Mouse (Mus musculus): ENCODE results near the gene Ipo7.
"Not testable (repeated sequence)": the region's sequence is repeated elsewhere in the genome, so short reads cannot be mapped to it uniquely, and the experiment has no call there.

Ipo7 gene

DNA sequence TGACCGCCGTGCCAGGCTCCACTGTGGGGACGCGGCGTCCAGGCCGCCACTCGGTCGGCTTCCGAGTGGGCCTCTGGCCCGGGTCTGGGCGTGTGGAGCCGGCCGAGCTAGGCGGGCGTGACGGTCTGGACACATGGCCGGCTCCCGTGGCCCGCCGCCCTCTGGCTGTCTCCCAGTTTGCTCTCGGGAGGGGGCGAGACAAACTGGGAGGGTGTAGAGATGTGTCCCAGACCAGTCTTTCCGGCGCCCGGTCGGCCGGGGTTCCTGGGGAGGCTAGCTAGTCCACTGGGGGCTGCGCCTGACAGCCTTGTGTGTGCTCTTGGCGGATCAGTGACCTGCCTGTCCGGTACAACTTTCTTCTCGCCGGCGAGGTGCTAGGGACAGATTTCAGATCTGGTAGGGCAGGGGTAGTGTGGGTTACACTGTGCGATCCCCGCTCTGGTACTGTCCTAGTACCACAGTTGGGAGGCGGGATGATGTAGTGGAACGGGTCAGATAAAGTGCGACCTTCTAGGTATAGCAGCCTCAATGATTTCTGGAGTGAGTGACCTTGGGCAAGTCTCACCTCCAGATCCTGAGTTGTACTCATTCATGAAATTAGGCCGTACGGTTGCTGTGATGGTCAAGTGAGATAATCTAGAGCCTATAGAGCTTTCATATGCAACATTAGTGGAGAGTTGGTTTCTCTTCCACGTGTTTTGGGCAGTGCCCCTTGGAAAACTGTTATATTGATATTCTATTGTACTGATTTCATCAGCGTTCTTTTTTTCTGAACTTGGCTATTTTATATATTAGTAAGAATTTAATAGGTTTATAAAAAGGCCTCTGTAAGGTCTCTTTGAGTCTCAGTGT, 783 bp downstream of the Ipo7 start:
- DNase-seq (ENCODE audit: low spot score in 2 of 2): peak; percentile 48 to 64

DNA sequence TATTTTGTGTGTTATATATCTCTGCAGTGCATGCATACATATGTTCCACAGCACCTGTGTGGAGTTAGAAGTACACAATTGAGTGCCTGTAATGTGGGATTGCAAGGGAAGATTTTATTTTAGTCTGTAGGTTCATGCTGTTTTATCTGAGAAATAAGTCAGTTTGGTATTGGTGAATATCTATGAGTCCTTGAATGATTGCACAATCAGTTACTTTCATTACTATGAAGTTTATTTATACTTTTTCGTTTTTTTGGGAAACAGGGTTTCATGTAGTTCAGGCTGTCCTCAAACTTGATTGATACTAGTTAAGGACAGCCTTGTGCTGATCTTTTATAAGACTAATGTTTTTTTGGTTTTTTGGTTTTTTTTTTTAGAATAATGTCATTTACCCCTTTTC, 5.5 kb downstream of the Ipo7 start:
- DNase-seq (ENCODE audit: low spot score in 2 of 2): no peak

DNA sequence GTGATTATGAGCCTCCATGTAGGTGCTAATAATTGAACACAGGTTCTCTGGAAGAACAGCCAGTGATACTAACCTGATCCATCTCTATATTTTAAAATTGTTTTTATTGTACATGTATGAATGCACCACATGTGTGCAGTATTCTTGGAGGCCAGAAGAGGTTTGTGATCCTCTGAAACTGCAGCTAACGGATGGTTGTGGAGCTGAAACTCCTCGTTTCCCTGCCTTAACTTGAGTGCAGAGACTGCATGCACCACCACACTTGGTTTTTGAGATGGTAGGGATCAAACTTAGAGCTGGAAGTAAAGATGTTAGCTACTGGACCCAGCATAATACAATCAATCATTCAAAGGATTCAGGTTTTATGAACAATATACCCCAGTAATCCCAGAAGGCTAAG, 8.5 kb downstream of the Ipo7 start:
- no peak for DNase-seq (ENCODE audit: low spot score in 2 of 2)

DNA sequence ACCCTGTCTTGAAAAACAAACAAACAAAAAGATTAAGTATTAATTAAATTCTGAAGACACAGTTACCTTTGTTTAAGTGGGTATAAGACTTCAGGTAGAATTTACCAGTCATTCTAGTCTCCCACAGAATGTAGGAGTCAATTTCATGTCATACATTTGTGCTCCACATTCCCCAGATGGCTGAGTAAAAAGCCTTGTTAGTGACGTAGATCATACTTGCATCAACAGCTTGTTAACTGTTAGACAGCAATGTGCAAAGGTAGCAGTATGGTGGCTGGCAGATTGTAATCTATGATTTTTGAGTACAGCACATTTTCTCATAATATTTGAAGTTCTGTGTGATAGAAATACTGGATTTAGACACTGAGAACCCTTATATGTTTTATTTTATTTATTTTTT, 10.8 kb downstream of the Ipo7 start:
- DNase-seq (ENCODE audit: low spot score in 2 of 2): no peak

DNA sequence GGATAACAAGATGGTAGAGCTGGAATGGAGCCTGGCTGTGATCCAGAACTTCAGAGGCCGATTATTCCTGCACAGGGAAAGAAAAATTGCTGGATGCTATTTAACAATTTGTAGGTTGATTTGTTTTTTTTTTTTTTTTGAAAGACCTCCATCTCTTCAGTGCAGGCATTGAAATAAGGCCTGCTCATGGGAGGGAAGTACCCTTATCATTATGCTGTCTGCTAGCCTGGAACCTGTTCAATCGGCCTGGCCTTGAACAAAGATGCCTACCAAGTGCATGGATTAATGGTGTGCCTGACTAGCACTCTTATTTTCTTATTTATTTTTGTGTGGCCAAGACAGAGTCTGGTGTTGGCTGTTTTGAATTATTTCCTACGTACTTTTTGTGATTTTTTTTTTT, 12.3 kb downstream of the Ipo7 start:
- no peak for DNase-seq (ENCODE audit: low spot score in 2 of 2)

DNA sequence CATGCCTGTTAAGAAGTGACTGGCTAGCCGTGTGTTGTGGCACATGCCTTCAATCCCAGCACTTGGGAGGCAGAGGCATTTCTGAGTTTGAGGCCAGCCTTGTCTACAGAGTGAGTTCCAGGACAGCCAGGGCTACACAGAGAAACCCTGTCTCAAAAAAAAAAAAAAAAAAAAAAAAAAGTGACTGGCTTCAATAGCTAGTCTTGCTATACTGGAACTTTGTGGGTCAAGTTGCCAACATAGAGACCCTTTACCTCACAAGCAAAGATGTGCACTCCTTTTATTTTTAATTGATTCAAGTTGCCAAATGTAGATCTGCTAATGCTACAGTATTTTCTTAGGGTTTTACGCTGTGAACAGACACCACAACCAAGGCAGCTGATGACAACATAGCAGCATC, 39.6 kb downstream of the Ipo7 start:
- not testable (repeated sequence) for DNase-seq (ENCODE audit: low spot score in 2 of 2)

DNA sequence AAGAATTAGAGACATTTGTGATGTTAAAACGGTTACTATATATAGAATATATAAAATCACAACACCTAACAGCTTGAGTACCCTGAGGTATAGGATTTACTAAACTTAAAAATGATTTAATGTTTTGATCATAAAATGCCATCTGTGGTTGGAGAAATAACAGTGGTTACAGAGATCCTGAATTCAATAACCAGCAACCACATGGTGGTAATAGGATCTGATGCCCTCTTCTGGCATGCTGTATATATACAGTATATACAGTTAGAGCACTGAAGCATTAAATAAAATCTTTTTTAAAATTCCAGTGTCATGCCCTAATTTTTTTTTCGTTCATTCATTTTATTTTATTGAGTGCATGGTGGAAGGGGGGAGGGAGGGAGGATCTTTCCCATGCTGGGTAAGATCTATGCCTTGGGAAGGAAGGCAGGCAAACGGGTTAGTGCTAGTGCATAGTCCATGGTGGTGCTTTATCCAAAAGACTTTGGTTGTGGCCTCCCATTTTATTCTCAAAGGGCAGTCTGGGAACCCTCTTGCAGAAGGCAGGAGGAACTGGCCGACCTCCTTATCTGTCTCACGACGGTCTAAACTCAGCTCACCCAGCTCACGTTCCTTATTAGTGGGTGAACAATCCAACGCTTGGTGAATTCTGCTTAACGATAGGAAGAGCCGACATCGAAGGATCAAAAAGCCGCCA, 41.2 kb downstream of the Ipo7 start:
- DNase-seq (ENCODE audit: low spot score in 2 of 2): no peak

DNA sequence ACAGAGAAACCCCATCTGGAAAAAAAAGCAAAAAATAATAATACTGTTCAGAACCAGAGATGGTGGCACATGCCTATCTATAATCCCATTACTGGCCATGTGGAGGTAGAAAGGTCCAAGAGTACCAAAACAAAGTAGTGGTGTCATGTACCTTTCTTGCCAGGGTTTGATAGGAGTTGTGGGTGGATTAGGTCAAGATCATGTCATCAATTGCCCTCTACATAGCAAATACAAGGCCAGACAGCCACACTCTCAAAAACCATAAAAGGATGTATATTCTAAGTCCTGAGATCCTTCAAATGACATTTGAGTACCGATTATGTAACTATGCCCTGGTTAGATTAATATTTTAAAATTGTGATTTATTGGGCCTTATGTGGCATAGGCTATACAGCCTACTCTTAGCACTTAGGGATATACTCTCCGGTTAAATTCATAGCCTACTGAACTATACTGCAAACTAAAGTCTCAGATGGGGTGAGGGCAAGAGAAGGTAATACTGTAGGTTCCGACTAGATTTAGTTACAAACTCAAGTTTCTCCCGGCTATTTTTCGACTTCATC, 42.1 kb downstream of the Ipo7 start:
- no peak for DNase-seq (ENCODE audit: low spot score in 2 of 2)

DNA sequence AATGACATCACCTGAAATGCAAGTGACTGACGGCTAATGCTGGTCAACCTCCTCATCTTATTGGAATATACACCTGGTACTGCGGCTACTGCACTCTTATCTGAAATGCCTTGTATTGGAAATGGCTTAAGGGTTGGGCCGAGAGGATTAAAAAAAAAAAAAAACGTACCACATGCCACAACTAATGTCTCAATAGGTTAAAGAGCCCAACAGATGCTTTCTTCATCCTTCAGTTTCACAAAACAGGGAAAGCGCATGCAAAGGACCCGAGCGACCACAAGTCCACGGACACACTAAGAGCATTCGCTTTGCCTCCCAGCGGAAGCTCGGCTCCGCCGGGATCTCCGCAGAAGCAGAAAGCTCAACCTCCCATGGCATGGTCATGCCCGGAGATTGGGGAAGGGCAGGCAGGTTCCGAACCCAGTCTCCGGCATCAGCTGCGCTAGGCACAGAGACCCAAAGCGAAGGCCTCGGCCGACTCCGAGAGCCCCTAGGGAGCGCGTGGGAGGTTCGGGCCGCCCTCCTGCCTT, 42.7 kb downstream of the Ipo7 start:
- peak in 1 of 2 experiments; percentile 14 for DNase-seq (ENCODE audit: low spot score in 2 of 2)

DNA sequence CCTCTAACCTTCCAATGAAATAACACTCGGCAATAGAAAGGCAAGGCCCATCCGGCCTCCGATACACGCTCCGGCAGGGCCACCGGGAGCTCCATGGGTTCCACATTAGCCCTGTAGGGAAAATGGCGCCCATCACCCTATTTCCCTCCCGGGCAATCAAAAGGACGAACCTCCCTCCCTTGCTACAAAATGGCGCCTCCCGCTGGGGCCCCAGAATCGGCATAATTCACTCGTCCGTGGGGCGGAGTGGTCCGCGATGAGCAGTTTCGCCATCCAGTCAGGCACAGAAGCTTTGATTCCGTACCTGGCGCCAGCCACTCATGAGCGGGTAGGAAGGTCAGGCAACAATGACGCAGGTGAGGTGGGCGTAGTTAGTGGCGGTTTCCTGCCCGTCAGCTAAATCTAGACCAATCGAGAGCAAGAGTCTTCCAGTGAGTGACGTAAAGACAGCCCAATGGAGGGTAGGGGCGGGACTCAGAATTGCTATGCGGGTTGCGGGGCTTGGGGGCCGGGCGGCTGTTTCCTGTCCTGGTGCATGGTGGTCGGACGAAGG, 43.2 kb downstream of the Ipo7 start, which contains the start of gene Zfp143:
Zfp143 (plus strand) TSS at position 19 of the 553 bp plus-strand sequence.
- DNase-seq (ENCODE audit: low spot score in 2 of 2): peak; percentile 100

DNA sequence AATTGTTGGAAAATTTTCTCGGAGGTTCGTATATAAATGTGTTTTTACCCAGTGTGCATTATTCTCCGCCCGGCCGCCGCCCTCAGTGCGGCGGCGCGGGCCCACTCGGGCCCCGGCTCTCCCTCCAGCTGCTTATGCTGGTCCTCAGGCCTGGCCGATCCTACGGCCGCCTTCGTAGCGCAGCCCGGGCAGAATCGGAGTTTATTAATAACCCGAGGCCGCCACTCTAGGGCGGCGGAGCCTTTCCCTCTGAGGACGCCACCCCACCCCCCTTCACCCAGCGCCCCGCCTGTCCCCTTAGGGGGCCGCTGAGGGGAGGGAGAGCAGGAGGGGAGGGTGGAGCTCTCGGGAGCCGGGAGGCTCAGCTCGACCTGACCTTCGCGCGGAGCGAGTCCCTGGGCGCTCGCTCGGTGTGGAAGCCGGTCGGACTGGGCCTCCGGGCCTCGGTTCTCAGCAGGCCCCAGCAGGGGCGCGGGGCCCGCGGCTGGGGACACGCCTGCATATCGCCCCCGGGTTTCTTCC, 43.7 kb downstream of the Ipo7 start:
- peak; percentile 81 to 88 for DNase-seq (ENCODE audit: low spot score in 2 of 2)

DNA sequence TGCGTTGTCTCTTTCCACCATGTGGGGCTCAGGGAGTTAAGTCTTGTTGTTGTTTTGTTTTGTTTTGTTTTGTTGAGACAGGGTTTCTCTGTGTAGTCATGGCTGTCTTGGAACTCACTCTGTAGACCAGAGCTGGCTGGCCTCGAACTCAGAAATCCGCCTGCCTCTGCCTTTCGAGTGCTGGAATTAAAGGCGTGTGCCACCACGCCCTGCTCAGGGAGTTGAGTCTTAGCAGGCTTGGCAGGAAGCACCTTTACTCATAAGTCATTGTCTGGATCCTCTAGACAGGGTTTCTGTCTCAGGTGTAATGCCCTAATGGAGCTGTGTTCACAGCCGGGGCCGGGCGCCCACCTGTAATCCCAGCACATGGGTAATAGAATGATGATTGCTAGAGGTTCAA, 45.7 kb downstream of the Ipo7 start:
- DNase-seq (ENCODE audit: low spot score in 2 of 2): no peak

DNA sequence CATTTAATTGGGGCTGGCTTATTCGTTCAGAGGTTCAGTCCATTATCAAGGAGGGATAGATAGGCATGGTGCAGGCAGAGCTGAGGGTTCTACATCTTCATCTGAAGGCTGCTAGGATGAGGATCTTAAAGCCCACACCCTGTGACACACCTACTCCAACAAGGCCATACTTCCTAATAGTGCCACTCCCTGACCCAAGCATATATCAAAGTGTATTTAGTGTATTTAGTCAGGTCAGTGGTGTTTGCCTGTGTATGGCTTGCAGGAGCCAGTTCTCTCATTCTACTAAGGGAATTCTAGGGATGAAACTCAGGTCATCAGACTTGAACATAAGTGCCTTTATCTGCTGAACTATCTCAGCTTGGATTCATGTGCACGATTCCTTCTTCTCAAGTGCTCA, 51.0 kb downstream of the Ipo7 start:
- DNase-seq (ENCODE audit: low spot score in 2 of 2): no peak

DNA sequence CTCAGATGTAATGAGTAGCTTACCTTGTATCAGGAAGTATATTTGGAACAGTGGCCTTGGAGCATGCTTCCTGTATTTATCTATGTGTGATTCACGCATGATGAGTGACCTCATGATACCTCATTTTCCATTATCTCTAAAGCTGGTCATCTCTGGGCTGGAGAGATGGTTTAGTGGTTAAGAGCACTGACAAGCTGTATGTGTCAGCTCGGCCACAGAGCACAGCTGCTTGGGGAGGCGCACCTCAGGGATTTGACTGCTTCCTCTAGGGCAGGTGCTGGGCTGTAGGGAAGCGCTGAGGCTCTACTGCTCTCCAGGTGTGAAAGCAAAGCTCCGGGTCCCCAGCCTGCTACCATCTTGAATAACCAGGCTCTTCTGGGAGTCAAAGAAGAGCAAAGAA, 60.1 kb downstream of the Ipo7 start:
- DNase-seq (ENCODE audit: low spot score in 2 of 2): no peak

DNA sequence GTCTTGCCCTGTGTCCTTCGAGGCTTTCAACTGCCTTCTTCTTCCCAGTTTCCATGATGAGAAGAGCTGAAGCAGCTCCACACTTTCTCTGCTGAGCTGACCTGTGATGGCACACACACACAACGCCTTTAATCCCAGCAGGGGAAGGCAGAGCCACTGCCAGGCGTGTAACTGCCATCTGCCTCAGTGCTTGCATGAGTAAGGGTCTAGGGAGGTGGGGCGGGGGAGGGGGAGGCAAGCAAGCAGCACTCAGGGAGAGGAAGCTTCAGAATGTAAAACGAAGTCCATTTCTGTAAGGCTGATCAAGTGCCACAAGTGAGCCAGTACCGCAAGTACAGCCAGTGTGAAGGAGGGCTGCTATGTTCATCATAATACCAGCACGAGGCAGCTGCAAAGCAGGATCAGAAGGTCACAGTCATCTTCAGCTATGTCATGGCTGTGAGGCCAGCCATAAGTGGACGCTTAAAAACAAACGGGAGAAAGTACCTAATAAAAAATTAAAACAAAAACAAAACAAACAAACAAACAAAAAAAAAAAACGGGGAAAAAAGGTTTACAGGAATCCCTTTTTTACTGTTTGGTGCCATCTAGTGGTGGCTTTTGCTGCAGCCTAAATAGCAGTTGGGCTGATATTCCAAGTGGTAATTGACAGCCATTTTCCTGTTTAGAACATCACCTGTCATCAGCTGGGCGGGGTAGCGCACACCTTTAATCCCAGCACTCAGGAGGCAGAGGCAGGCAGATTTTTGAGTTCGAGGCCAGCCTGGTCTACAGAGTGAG, 65.5 kb downstream of the Ipo7 start:
- DNase-seq (ENCODE audit: low spot score in 2 of 2): peak in 1 of 2 experiments; percentile 25

DNA sequence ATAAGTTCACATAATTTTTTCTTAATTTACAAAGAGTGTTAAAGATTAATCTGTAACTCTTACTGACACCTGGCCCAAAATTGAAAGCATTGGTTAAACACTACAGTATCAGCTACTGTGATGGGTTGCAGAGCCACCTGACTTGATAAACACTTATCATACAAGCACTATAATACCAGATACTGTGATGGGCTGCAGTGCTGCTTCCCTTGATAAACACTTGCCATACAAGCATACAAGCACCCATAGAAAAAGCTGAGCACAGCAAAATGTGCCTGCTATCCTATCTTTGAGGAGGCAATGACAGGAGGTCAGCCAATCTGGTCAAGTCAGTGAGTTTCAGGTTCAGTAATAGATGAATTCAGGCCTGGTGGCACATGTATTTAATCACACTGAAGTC, 67.1 kb downstream of the Ipo7 start:
- DNase-seq (ENCODE audit: low spot score in 2 of 2): no peak

DNA sequence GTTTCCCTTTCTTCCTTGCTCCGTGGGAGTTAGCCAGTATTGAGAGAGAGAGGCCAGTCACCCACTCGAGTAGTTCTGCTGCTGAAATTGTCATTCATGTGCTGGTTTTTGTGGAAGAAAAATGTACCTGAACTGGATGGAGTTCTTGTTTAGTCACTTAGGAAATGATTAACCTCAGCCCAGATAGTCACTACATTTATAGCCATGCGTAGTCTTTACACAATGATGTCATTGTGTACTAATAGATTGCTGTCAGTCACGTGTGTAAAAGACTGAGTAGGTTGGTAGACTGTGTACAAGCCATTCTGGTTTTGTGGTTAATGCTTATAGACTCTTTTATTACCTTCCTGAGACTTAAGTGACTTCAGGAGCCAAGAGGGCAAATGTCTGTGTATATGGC, 69.8 kb downstream of the Ipo7 start:
- peak in 1 of 2 experiments; percentile 20 for DNase-seq (ENCODE audit: low spot score in 2 of 2)

DNA sequence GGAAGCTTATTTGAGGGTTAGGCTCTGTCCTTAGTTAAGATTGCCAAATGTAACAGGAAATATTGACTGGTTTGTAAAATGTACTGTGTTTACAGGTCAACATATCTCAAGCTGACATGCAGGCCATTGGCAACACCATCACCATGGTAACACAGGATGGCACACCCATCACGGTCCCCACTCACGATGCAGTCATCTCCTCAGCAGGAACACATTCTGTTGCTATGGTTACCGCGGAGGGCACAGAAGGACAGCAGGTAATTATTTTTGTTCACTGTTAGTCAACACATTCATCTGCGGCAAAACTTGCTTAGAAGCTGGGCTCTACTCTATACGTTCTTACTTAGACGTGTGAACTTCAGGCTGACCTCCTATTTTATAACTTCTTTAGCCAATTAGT, 73.6 kb downstream of the Ipo7 start:
- DNase-seq (ENCODE audit: low spot score in 2 of 2): no peak

DNA sequence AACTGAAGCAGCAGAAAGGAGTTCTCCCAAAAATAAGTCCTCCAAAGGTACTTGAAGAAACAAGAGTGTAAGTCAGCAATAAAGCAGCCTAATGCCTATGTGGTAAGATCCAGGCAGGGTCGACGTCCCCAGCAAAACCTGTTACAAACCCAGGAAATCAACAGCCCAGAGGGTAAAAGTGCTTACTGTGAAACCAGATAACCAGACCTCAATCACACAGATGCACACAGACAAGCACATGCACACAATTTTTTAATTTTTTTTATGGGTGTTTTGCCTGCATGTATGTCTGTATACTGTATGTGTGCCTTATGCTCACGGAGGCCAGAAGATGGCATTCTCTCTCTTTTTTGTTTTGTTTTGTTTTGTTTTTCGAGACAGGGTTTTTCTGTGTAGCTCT, 78.3 kb downstream of the Ipo7 start:
- no peak for DNase-seq (ENCODE audit: low spot score in 2 of 2)

DNA sequence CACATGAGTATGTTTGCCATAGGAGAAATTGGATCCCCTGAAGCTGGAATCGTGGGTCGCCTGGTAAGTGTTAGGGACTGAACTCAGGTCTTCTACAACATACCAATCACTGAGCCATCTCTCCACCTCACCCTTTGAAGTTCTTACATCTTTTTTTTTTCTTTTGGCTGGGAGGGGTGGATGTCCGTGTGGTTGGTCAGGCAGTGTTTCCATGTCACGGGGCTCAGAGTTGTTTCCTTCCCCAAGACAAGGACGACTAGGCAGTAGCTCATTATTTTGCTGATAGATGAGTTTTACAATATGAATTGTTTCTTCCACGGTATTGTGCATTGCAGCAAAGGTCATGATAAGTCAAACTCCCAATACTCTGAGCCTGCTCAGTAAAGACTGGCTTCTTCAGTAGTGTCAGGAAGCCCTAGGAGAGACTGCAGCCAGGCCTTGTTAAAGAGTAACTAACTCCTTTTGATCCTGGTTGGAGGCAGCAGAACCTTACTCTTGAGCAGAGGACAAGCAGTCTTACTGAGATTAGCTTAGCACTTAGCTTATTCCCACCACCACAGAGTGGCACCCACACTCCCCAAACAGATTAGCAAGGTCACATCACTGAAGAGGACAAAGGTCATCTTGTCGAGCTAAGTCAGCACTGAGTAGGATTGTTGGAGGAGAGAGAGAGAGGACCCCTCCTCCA, 79.2 kb downstream of the Ipo7 start:
- DNase-seq (ENCODE audit: low spot score in 2 of 2): no peak

DNA sequence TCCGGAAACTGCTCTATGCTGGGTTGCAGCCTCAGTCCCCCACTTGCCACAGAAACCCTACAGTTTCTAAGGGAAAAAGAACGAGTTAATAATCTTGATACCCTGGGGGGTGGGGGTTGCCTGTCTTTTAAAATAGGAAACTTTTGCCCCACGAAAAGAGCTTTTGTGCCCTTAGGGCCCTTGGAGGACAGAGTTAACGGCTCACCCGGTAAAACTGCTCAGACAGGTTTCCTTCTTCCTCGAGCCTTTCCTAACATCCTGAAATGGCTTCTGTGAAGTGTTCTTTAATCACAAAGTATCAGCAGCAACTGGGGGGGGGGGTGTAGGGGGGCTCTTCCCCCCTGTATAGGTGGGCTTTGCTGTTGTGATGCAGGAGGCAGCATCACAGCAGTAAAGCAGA, 82.8 kb downstream of the Ipo7 start:
- DNase-seq (ENCODE audit: low spot score in 2 of 2): peak; percentile 47 to 58
